Mouse (Mus musculus) bone marrow, adult 2 months (tissue): Measurements from ENCODE around the gene E130308A19Rik.

ENCODE experiments used
- CTCF ChIP-seq: fragments of 200-500 bp; IDR thresholded peaks from 2 replicates; pipeline ENCODE4 v1.5.1; 2011; ENCODE audit warnings: low read length, control low read depth; ENCODE audit not compliant: control insufficient read depth, insufficient read depth
- POLR2A ChIP-seq: fragments of 200-500 bp; IDR thresholded peaks from 2 replicates; pipeline ENCODE4 v1.6.1; 2011; ENCODE audit warnings: low read depth, mild to moderate bottlenecking, control low read depth, low read length, borderline replicate concordance; ENCODE audit not compliant: control insufficient read depth

- TF ChIP-seq CTCF (no peak), POLR2A (no peak)
These were observed 43.8 kb upstream of the E130308A19Rik start for GRCm38 (mm10) chr4:59582186-59582585.
